Mouse (Mus musculus): ENCODE measurements around the gene Crtap. TPM values are rescaled to one million over a fixed set of nuclear protein-coding genes. Genes with fewer than 3 reads are reported as not detected.
"Not testable (repeated sequence)": the region's sequence is repeated elsewhere in the genome, so short reads cannot be mapped to it uniquely, and the experiment has no call there.

Crtap gene
- total and polyA plus RNA-seq, 3 experiments = 17.8 to 27.7 (median 19.2) TPM

GRCm38 (mm10) chr9:114371717-114372116 is 18.8 kb downstream of the Crtap start:
- dilution Hi-C loops (cut with MboI; ENCODE audit: extremely low pct_ligation_motif_present, extremely low pct_unique_long_range_greater_than_20kb, low sequenced_read_pairs); H3K4me2 ChIP-seq (ENCODE audit: insufficient read depth, low read depth, poor library complexity, severe bottlenecking); H3K79me2 ChIP-seq (replicated peaks; ENCODE audit: control insufficient read depth, extremely low read depth, insufficient read depth, poor library complexity, severe bottlenecking); H3K27ac ChIP-seq (ENCODE audit: insufficient read depth, low read depth); H3K4me3 ChIP-seq (replicated peaks in 1 of 3; ENCODE audit: low read depth in 2 of 3, low read length in 2 of 3, poor library complexity in 1 of 3); H3K9me3 ChIP-seq (replicated peaks; ENCODE audit: low read length); H3K27me3 ChIP-seq (replicated peaks); H3K4me1 ChIP-seq (ENCODE audit: control insufficient read depth in 1 of 2, insufficient read depth in 2 of 2); H3K9ac ChIP-seq (ENCODE audit: insufficient read depth, low read depth); in situ Hi-C loops (cut with MboI; ENCODE audit: low pct_ligation_motif_present, low pct_unique_long_range_greater_than_20kb, low sequenced_read_pairs): not testable (repeated sequence)
- peaks cover 21 to 34% of the 10 kb centered on the region in 2 experiments for H3K36me3 ChIP-seq (replicated peaks in 1 of 2; ENCODE audit: control insufficient read depth in 1 of 2, insufficient read depth in 1 of 2, low read length in 1 of 2)
- DNase-seq (ENCODE audit: extremely low read depth) = peak; percentile 43
- peak; percentile 49 for TF ChIP-seq SMC3 (IDR thresholded peaks at IDR 0.05; ENCODE audit: low read depth, low read length)
- peak in 1 of 2 experiments; percentile 48; a peak in 2 of 4 replicates for TF ChIP-seq CTCF (conservative IDR thresholded peaks at IDR 0.05 in 1 of 2, IDR thresholded peaks at IDR 0.05 in 1 of 2; ENCODE audit: low read depth in 2 of 2, low read length in 2 of 2)
- peak; percentile 27 for TF ChIP-seq RAD21 (IDR thresholded peaks at IDR 0.05; ENCODE audit: low read depth, low read length)

- H3K9me3 ChIP-seq (replicated peaks; ENCODE audit: low read length); H3K4me1 ChIP-seq (ENCODE audit: control insufficient read depth in 1 of 2, insufficient read depth in 2 of 2); DNase-seq (ENCODE audit: extremely low read depth); dilution Hi-C loops (cut with MboI; ENCODE audit: extremely low pct_ligation_motif_present, extremely low pct_unique_long_range_greater_than_20kb, low sequenced_read_pairs); H3K79me2 ChIP-seq (replicated peaks; ENCODE audit: control insufficient read depth, extremely low read depth, insufficient read depth, poor library complexity, severe bottlenecking); H3K27me3 ChIP-seq (replicated peaks); in situ Hi-C loops (cut with MboI; ENCODE audit: low pct_ligation_motif_present, low pct_unique_long_range_greater_than_20kb, low sequenced_read_pairs): not testable (repeated sequence)
- Histone ChIP-seq H3K27ac (ENCODE audit: insufficient read depth, low read depth) (peak overlapping the region; percentile 37; the same call in 1 of the 2 replicates), H3K4me3 (replicated peaks in 1 of 3; ENCODE audit: low read depth in 2 of 3, low read length in 2 of 3, poor library complexity in 1 of 3) (peak overlapping the region in 2 of 3 experiments; percentile 39 to 61), H3K4me2 (ENCODE audit: insufficient read depth, low read depth, poor library complexity, severe bottlenecking) (peak overlapping the region; percentile 90), H3K36me3 (replicated peaks in 1 of 2; ENCODE audit: control insufficient read depth in 1 of 2, insufficient read depth in 1 of 2, low read length in 1 of 2) (peaks cover 4 to 18% of the 10 kb centered on the region in 2 experiments), H3K9ac (ENCODE audit: insufficient read depth, low read depth) (peak overlapping the region; percentile 70)
- TF ChIP-seq SMC3 (IDR thresholded peaks at IDR 0.05; ENCODE audit: low read depth, low read length) (peak; percentile 38), BHLHE40 (IDR thresholded peaks at IDR 0.05; ENCODE audit: low read depth, low read length) (0 out of 2 replicates have a peak, but pooled peaks have one; percentile 29), CTCF (conservative IDR thresholded peaks at IDR 0.05 in 1 of 2, IDR thresholded peaks at IDR 0.05 in 1 of 2; ENCODE audit: low read depth in 2 of 2, low read length in 2 of 2) (peak in 1 of 2 experiments; percentile 44; a peak in 2 of 4 replicates)
These were observed 21.1 kb downstream of the Crtap start for GRCm38 (mm10) chr9:114369389-114369788.

GRCm38 (mm10) chr9:114368471-114368858 is 22.0 kb downstream of the Crtap start:
- H3K27me3 ChIP-seq (replicated peaks) = no peaks in the 10 kb centered on the region
- dilution Hi-C loops (cut with MboI; ENCODE audit: extremely low pct_ligation_motif_present, extremely low pct_unique_long_range_greater_than_20kb, low sequenced_read_pairs) (no loop called here), in situ Hi-C loops (cut with MboI; ENCODE audit: low pct_ligation_motif_present, low pct_unique_long_range_greater_than_20kb, low sequenced_read_pairs) (no loop called here)
- H3K4me1 ChIP-seq (ENCODE audit: control insufficient read depth in 1 of 2, insufficient read depth in 2 of 2) = peaks cover 0 to 4% of the 10 kb centered on the region in 2 experiments; a peak in 2 of 4 replicates
- peak overlapping the region; percentile 41 for H3K4me2 ChIP-seq (ENCODE audit: insufficient read depth, low read depth, poor library complexity, severe bottlenecking)
- DNase-seq (ENCODE audit: extremely low read depth) = no peak
- peak overlapping the region; percentile 12; the same call in 1 of the 2 replicates for H3K27ac ChIP-seq (ENCODE audit: insufficient read depth, low read depth)
- peaks cover 3 to 11% of the 10 kb centered on the region in 2 experiments for H3K36me3 ChIP-seq (replicated peaks in 1 of 2; ENCODE audit: control insufficient read depth in 1 of 2, insufficient read depth in 1 of 2, low read length in 1 of 2)
- peaks cover 3% of the 10 kb centered on the region for H3K79me2 ChIP-seq (replicated peaks; ENCODE audit: control insufficient read depth, extremely low read depth, insufficient read depth, poor library complexity, severe bottlenecking)
- no peak for TF ChIP-seq SMC3 (IDR thresholded peaks at IDR 0.05; ENCODE audit: low read depth, low read length)
- TF ChIP-seq TBP (conservative IDR thresholded peaks at IDR 0.05; ENCODE audit: low read depth, low read length) = no peak
- no peak for TF ChIP-seq ZC3H11A (IDR thresholded peaks at IDR 0.05; ENCODE audit: low read depth, low read length)
- no peaks in the 10 kb centered on the region for H3K9me3 ChIP-seq (replicated peaks; ENCODE audit: low read length)
- peak overlapping the region; percentile 70 for H3K9ac ChIP-seq (ENCODE audit: insufficient read depth, low read depth)
- peak overlapping the region; percentile 6 to 61 (median 39) for H3K4me3 ChIP-seq (replicated peaks in 1 of 3; ENCODE audit: low read depth in 2 of 3, low read length in 2 of 3, poor library complexity in 1 of 3)
